Mouse (Mus musculus) testis, adult 2 months (tissue): ENCODE measurements around the gene Rdh16f2. TPM values are rescaled to one million over a fixed set of nuclear protein-coding genes. Genes with fewer than 3 reads are reported as not detected.

Experiments
- H3K27ac ChIP-seq: fragments of 200-500 bp; 2 replicates; pipeline ENCODE4 v1.5.1; 2012; ENCODE audit warnings: low read depth, low read length; ENCODE audit not compliant: control insufficient read depth, insufficient read depth
- H3K27me3 ChIP-seq: fragments of 200-500 bp; 2 replicates; pipeline ENCODE4 v1.6.1; 2012; ENCODE audit warnings: mild to moderate bottlenecking, low read length, moderate library complexity; ENCODE audit not compliant: control insufficient read depth, insufficient read depth
- H3K36me3 ChIP-seq: fragments of 200-500 bp; 2 replicates; pipeline ENCODE4 v1.6.1; 2012; ENCODE audit warnings: mild to moderate bottlenecking, low read length; ENCODE audit not compliant: control insufficient read depth, insufficient read depth
- H3K4me1 ChIP-seq: fragments of 200-500 bp; 2 replicates; pipeline ENCODE4 v1.6.1; 2012; ENCODE audit warnings: low read length; ENCODE audit not compliant: control insufficient read depth, insufficient read depth
- H3K4me3 ChIP-seq: fragments of 200-500 bp; 2 replicates; pipeline ENCODE4 v1.5.1; 2012; ENCODE audit warnings: low read depth, mild to moderate bottlenecking, low read length, moderate library complexity, mixed read lengths; ENCODE audit not compliant: control insufficient read depth
- CTCF ChIP-seq: fragments of 200-500 bp; IDR thresholded peaks from 2 replicates; pipeline ENCODE4 v1.5.1; 2012; ENCODE audit warnings: low read depth, mild to moderate bottlenecking, inconsistent platforms, low read length, moderate library complexity; ENCODE audit not compliant: control insufficient read depth, insufficient read depth, insufficient replicate concordance
- POLR2A ChIP-seq: fragments of 200-500 bp; IDR thresholded peaks from 2 replicates; pipeline ENCODE4 v1.6.1; 2012; ENCODE audit warnings: low read depth, mild to moderate bottlenecking, inconsistent platforms, low read length, moderate library complexity; ENCODE audit not compliant: control insufficient read depth
- polyA plus RNA-seq: library from polyadenylated mRNA; depleted of rRNA; stranded (reverse); fragments of >200 nt; gene quantifications from 2 replicates; pipeline ENCODE4 v1.2.3, GENCODE M21; 2012; rRNA removed

Gene Rdh16f2
- polyA plus RNA-seq, 1 experiment, result 0.23 TPM

GRCm38 (mm10) chr10:127924597-127925378, 58.5 kb downstream of the Rdh16f2 start:
- no peaks in the 10 kb centered on the region for H3K36me3 ChIP-seq
- no peak overlapping the region for H3K4me3 ChIP-seq
- TF ChIP-seq POLR2A, result no peak
- no peak for TF ChIP-seq CTCF
- no peaks in the 10 kb centered on the region for H3K27me3 ChIP-seq
- no peaks in the 10 kb centered on the region for H3K4me1 ChIP-seq
- H3K27ac ChIP-seq, result no peak overlapping the region

Other genes with a start within 250 kb of the Rdh16f2 start
- gene Lrp1, start 245.3 kb upstream of the Rdh16f2 start, polyA plus RNA-seq, result 20.8 and 25.9 TPM in 2 replicates
- 3.9 and 5.9 TPM in 2 replicates for gene Stat6, start 223.5 kb upstream of the Rdh16f2 start, polyA plus RNA-seq
- gene Nemp1, start 199.6 kb upstream of the Rdh16f2 start, polyA plus RNA-seq, result 46.8 and 58.1 TPM in 2 replicates
- 24.6 and 26.2 TPM in 2 replicates for gene Nab2, start 197.9 kb upstream of the Rdh16f2 start, polyA plus RNA-seq
- 18.5 and 19.1 TPM in 2 replicates for gene Myo1a, start 161.3 kb upstream of the Rdh16f2 start, polyA plus RNA-seq
- not detected in 2 replicates for gene Tac2, start 142.0 kb upstream of the Rdh16f2 start, polyA plus RNA-seq
- gene Zbtb39, start 126.9 kb upstream of the Rdh16f2 start, polyA plus RNA-seq, result 3.8 and 4.4 TPM in 2 replicates
- 0.37 and 0.57 TPM in 2 replicates for gene Gpr182, start 114.7 kb upstream of the Rdh16f2 start, polyA plus RNA-seq
- 0.07 TPM in 2 replicates for gene Rdh1, start 106.8 kb upstream of the Rdh16f2 start, polyA plus RNA-seq
- gene Rdh16f1, start 106.7 kb upstream of the Rdh16f2 start, polyA plus RNA-seq, result not detected in 2 replicates
- gene Rdh9, start 90.1 kb upstream of the Rdh16f2 start, polyA plus RNA-seq, result 0.11 and 0.23 TPM in 2 replicates
- 0.04 TPM in 2 replicates for gene Rdh16, start 65.3 kb upstream of the Rdh16f2 start, polyA plus RNA-seq
- gene Rdh19, start 16.5 kb upstream of the Rdh16f2 start, polyA plus RNA-seq, result not detected in 2 replicates
- not detected in 2 replicates for gene Rdh7, start 22.3 kb downstream of the Rdh16f2 start, polyA plus RNA-seq
- 0.38 and 0.49 TPM in 2 replicates for gene Sdr9c7, start 32.0 kb downstream of the Rdh16f2 start, polyA plus RNA-seq
- gene Hsd17b6, start 141.1 kb downstream of the Rdh16f2 start, polyA plus RNA-seq, result not detected in 2 replicates
- 2.9 and 3.4 TPM in 2 replicates for gene Prim1, start 148.7 kb downstream of the Rdh16f2 start, polyA plus RNA-seq
- gene Naca, start 169.1 kb downstream of the Rdh16f2 start, polyA plus RNA-seq, result 229 and 234 TPM in 2 replicates
- gene Ptges3, start 192.5 kb downstream of the Rdh16f2 start, polyA plus RNA-seq, result 41.6 and 42.7 TPM in 2 replicates
- gene Atp5b, start 216.8 kb downstream of the Rdh16f2 start, polyA plus RNA-seq, result 805 and 830 TPM in 2 replicates
- gene Baz2a, start 225.1 kb downstream of the Rdh16f2 start, polyA plus RNA-seq, result 90.5 and 100 TPM in 2 replicates